Mouse (Mus musculus): ENCODE results near the gene Trpm8. TPM values are rescaled to one million over a fixed set of nuclear protein-coding genes. Genes with fewer than 3 reads are reported as not detected.

The Trpm8 gene
- not detected for polyA plus RNA-seq (2012; fragmentation: generic; extraction: Trizol)

DNA sequence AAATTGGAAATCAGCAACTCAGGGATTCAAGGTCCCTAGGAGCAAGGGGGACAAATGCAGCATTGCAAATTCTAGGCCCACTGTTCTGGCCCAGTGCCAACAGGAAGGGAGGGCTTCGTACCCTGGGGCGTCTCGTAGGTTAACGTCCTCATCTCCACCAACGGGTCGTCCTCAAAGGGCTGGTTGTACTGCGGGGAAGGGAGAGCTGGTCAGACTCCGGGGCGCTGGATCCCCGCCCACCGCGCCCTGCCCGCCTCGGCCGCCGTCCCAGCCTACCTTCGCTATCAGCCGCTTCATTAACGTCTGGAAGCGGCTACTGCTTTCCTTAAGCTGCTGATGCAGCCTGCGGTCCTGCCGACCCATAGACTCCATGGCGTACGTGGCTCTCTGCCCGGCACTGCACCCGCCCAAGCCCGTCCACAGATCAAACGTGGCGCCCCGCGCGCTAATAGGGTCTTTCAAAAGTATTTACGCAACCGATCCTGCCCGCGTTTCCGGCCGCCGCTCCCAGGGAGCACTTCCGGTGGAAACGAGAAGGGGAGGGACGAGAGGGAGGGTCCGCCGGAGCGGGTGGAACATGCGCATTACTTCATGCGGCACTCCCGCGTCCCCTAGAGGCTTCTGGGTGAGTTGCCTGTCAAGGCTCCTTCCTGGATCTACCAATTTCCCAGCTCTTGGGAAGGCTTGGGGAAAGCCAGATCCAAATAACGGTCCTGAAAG lies at the start of gene Trpm8, which contains the start of gene Hjurp:
TSS of gene Trpm8 (plus strand) at position 564 of the 720 bp plus-strand sequence.
TSS of gene Hjurp (minus strand) at position 536 of the 720 bp plus-strand sequence.

GRCm38 (mm10) chr1:88406807-88407198 lies 129.3 kb downstream of the Trpm8 start, which contains the start of gene Spp2:
TSS of gene Spp2 (plus strand) at chr1:88406961.

Other genes with a start within 250 kb of the Trpm8 start
- gene Ugt1a10, start 222.3 kb upstream of the Trpm8 start, polyA plus RNA-seq (2012; fragmentation: generic; extraction: Trizol) = not detected
- not detected for gene Ugt1a9, start 206.9 kb upstream of the Trpm8 start, polyA plus RNA-seq (2012; fragmentation: generic; extraction: Trizol)
- gene Ugt1a8, start 189.8 kb upstream of the Trpm8 start, polyA plus RNA-seq (2012; fragmentation: generic; extraction: Trizol) = not detected
- gene Ugt1a7c, start 182.6 kb upstream of the Trpm8 start, polyA plus RNA-seq (2012; fragmentation: generic; extraction: Trizol) = 1 to 10 TPM in 1 of 2 experiments, under 1 TPM in 1; 0.27 to 3.9 TPM
- gene Ugt1a6b, start 174.4 kb upstream of the Trpm8 start, polyA plus RNA-seq (2012; fragmentation: generic; extraction: Trizol) = under 1 TPM; 0.18 to 0.72 TPM
- gene Ugt1a6a, start 142.9 kb upstream of the Trpm8 start, polyA plus RNA-seq (2012; fragmentation: generic; extraction: Trizol) = 10 to 100 TPM in 1 of 2 experiments, 1 to 10 TPM in 1; 2.7 to 52.2 TPM
- gene Ugt1a5, start 111.6 kb upstream of the Trpm8 start, polyA plus RNA-seq (2012; fragmentation: generic; extraction: Trizol) = under 1 TPM; 0.02 to 0.32 TPM
- under 1 TPM; 0.04 to 0.21 TPM for gene Ugt1a2, start 77.1 kb upstream of the Trpm8 start, polyA plus RNA-seq (2012; fragmentation: generic; extraction: Trizol)
- under 1 TPM in 1 of 2 experiments, not detected in 1; 0.08 TPM for gene Dnajb3, start 71.9 kb upstream of the Trpm8 start, polyA plus RNA-seq (2012; fragmentation: generic; extraction: Trizol)
- under 1 TPM in 1 of 2 experiments, not detected in 1; 0.15 TPM for gene Ugt1a1, start 65.7 kb upstream of the Trpm8 start, polyA plus RNA-seq (2012; fragmentation: generic; extraction: Trizol)
- 1 to 10 TPM in 1 of 2 experiments, under 1 TPM in 1; 0.15 to 1.0 TPM for gene Mroh2a, start 50.7 kb upstream of the Trpm8 start, polyA plus RNA-seq (2012; fragmentation: generic; extraction: Trizol)
- 10 to 100 TPM; 14.5 to 62.3 TPM for gene Hjurp, start within 50 bp of the Trpm8 start, polyA plus RNA-seq (2012; fragmentation: generic; extraction: Trizol)
- gene Spp2, start 129.3 kb downstream of the Trpm8 start, polyA plus RNA-seq (2012; fragmentation: generic; extraction: Trizol) = not detected
- under 1 TPM in 1 of 2 experiments, not detected in 1; 0.06 TPM for gene Glrp1, start 232.4 kb downstream of the Trpm8 start, polyA plus RNA-seq (2012; fragmentation: generic; extraction: Trizol)

All from C3H10T1/2 (cell line).